Mouse (Mus musculus): ENCODE results near the gene Rbx1.

Gene Rbx1

DNA sequence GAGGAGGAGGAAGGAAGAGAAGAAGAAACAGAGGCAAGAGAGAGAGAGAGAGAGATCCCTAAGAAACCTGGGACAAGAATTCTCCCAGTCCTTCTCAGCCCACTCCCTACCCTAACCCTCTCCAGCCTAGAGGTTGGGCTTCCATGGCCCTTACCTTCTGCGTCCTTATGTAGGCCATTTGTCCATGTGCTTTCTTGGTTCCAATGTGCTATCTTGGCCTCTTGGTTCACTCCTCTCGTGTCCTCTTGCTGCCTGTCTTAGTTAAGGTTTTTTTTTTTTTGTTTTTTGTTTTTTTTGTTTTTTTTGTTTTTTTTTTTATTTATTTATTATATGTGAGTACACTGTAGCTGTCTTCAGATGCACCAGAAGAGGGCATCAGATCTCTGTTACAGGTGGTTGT lies 16.9 kb downstream of the Rbx1 start:
- in situ Hi-C loops (cut with MboI, MseI) = no loop called here

DNA sequence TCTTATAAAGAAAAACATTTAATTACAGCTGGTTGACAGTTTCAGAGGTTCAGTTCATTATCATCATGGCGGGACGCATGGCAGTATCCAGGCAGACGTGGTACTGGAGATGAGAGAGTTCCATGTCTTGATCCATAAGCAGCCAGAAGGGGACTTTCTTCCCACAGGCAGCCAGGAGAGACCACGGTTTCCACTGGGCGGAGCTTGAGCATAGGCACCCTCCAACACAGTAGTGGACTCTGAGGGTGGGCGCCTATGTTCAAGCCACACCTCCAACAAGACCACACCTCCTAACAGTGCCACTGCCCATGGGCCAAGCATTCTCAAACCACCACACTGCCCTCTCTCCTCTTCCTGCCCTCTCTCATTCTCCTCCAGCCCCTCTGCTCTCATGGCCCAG lies 17.6 kb downstream of the Rbx1 start:
- in situ Hi-C loops (cut with MboI, MseI) = no loop called here

DNA sequence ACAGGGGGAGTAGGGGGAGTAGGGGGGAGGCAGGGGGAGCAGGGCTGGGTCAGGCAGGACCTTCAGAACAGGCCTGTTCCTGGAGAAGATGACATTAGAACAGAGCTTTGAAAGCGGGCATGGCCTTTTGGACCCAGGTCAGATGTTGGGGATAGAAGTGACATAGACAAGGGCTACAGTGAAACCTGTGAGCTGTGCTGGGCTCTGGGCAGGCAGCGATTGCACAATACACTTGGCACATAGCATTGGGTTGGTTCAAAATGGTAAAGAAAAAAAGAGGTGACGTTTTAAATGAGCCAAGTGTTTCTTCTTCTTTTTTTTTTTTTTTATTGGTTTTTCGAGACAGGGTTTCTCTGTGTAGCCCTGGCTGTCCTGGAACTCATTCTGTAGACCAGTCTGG lies 19.4 kb downstream of the Rbx1 start:
- in situ Hi-C loops (cut with MboI, MseI) = no loop called here

DNA sequence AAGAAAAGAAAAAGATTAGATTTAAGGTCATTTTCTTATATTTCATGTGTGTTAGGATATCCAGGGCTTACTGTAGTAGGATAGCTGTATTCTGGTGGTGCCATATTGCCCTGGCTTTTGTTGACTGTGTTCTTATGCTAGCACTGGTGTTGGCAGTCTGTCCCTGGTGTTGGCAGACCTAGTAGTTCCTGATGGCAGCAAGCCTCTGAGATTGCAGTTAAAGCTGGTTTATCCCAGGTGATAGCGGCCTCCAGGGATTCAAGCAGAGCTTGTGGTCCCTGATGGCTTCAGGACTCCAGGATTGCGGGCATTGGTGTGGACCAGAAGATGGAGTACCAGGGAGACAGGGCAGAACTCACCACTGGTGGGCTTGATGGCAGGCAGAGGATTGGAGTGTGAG lies 37.4 kb downstream of the Rbx1 start:
- in situ Hi-C loops (cut with MboI, MseI) = no loop called here

DNA sequence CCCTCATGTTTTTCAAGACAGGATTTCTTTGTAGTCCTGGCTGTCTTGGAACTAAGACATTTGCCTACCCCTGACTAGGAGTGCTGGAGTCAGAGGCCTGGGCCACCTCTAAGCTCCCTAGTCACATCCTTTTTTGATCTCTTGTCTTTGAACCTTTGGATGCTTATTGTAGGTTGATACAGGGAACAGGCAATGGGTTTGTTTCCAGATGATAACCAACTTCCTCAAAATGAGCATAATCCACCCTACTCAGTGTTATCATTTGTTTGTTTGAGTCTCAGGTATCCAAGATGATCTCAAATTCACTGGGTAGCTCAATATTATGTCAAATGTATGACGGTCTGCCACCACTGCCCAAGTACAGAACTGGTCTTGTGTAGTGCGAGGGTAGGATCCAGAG lies 37.9 kb downstream of the Rbx1 start:
- in situ Hi-C loops (cut with MboI, MseI) = no loop called here

DNA sequence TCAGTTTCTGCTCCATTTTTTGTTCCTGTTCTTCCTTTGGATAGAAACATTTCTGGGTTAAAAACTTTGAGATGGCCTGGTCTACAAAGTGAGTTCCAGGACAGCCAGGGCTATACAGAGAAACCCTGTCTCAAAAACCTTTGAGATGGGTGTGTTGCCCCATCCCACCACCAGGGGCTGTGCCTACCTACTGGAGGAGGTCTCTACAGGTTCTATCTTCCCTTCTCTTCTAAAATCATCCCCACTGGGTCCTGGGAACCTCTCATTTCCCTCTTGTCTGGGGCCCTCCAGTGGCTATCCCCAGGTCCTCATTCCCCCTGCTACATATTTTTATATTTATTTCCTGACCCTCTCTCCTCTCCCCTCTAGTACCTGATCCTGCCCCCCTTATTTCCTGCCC lies 41.1 kb downstream of the Rbx1 start:
- in situ Hi-C loops (cut with MboI, MseI) = no loop called here

DNA sequence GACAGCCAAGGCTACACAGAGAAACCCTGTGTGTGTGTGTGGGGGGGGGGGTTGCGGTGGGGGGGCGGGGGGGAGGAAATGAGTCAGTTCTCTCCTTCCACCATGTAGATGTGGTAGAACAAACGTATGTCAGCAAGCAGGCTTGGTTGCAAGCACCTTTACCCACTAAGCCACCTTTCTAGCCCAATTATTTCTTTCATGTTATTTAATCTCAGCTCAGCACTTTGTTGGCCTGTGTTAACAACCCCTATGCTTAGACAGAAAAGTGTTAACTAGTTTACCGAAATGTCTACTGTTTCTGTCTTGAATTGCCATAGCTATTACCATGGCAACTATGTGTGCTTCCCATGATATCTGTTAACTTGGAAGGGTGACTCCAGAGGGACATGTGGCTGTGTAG lies 44.5 kb downstream of the Rbx1 start:
- in situ Hi-C loops (cut with MboI, MseI) = no loop called here

DNA sequence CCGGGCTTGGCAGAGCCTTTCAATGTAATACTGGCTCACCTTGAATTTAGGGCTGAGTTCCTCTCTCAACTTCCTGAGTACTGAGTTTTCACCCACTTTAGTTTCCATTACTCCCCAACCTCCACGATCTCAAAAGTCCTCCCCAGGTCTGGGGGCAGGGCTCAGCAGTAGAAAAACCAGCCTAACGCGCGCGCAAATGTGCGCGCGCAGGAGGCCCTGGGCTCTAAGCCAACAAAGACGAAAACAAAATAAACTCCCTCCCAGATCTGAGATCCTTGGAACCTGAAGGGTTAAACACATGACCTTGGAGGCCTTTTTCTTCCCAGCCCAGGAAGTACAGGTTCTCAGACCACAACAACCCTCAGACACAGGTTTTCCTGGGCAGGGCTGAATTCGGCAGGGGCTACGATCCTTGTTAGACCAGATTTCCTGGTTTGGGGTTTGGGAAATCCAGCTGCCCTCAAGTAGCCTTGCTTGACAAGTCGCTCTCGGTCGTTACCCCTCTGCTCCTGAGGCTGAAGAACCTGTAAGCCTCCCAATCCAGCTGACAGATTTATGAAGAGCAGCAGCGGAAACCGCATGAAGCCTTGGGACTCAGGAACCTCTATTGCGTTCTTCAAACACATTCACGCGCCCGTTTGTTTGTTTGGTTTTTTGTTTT lies 45.6 kb downstream of the Rbx1 start:
- in situ Hi-C loops (cut with MboI, MseI) = no loop called here

DNA sequence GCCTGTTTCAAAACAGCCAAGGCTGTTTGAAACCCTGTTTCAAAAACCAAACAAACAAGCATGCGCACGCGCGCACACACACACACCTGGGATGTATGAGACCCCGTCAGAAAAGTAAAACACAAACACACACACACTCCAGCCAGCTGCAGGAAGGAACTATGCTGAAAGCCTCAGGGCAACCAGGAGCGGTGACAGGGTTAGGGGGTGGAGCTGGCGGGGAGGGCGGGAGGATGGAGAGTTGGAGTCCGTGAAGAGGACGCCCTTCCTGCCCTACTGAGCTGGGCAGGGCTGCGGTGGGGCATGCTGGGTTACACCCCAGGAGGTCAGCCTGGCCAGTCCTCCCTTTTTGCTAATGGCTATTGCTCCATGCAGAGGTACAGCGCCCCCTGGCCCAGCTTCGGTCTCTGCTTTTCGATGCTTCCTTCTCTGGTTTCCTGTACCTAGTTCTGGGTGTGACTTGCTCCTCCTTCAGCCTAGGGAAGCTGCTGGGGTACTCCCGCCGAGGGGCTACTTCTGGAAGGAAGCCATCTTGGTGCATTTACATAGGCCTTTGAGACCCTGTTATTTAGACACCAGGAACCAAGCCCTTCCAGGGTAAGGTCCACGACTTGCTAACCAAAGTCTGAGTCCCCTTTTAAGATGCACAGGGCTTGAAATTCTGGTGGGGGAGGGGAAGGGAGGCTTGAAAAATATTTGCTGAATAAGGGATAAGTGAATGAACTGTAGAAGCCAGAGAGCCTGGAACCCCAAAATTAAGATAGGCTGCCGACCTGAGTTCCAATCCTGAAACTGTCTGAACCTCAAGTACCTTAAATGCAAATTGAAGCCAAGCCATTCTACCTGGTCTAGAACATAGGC lies 48.2 kb downstream of the Rbx1 start:
- in situ Hi-C loops (cut with MboI, MseI) = no loop called here

DNA sequence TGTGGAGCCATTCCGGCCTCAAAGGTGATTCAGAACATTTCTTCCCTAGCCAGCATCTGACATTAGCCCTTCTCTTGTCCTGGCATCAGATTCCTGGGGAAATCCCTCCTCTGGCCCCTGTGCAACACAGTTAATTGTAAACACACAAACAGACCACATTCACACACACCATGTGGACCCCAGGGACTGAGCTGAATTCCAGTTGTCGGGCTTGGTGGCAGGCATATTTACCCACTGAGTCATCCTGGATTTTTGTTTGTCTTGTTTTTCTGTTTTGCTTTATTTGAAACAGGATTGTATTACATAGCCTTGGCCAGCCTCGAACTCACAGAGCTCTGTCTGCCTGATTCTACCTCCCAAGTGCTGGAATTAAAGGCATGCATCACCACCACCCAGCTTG lies 49.1 kb downstream of the Rbx1 start:
- in situ Hi-C loops (cut with MboI, MseI) = no loop called here

DNA sequence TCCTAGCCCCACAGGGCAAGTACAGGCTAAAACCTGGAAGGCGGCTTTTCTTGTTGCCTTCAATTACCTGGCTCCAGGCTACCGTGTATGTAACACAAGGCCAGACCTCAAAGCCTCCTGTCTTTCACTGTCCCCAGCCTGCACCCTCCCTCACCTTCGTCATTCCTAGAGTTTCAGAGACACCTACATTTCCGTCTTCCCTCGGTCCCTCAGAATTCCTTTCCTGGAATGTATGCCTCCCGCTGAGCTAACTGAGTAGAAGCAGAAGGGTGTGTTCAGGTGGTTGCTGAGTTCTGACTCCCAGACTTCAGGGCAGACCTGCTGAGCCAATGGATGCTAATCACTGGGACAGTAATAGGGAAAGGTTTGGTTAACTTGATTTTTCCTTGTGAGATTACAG lies 51.9 kb downstream of the Rbx1 start:
- in situ Hi-C loops (cut with MboI, MseI) = no loop called here

DNA sequence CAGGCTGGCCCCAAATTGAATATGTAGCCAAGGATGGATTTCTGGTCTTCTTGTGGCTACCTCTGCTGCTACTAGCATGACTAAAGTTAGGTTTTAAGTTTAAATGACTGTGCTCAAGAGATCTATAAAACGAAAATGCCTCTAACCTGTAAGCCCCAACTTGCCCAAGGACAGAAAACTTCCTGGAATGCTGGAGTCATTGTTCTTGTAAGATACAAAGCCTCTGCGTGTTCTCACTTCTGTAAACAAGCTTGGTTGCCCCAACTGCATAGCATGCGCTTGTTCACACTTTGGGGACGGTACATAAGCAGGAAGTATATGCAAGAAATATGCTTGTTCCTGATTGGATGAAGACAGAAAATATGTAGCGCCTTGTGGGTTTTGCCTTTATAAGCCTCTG lies 52.7 kb downstream of the Rbx1 start:
- in situ Hi-C loops (cut with MboI, MseI) = no loop called here

DNA sequence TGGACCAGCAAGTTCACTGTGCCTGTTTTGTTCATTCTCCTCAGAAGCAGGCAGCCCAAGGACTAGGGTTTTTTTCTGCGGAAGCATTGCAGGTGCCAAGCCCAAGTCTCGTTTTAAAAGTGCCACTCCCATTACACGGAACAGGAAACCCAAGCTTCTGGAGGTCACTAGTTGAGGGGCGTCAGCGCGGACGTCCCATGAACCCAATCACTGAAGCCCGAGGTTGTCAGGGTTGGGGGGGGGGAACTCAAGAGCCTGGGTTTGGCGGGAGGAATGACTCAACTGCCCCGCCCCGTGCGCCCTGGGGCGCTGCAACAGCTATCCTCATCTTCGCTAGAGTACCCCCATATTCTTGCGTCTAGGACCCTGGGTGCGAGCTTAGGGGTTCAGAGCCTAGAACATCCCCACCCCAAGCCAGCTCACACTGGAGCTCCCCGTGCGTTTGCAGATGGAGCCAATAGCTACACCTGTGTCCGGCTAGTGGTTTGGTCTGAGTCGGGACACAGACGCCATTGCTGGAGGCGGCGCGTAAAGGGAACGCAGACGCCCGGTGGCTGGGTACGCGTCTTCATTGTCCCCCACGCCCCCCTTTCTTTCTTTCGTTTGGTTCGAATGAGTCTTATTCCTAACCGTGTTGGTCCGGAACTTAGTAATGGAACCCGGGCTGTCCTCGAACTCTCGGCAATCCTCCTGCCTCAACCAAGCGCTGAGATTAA lies 56.1 kb downstream of the Rbx1 start:
- in situ Hi-C loops (cut with MboI, MseI) = no loop called here

DNA sequence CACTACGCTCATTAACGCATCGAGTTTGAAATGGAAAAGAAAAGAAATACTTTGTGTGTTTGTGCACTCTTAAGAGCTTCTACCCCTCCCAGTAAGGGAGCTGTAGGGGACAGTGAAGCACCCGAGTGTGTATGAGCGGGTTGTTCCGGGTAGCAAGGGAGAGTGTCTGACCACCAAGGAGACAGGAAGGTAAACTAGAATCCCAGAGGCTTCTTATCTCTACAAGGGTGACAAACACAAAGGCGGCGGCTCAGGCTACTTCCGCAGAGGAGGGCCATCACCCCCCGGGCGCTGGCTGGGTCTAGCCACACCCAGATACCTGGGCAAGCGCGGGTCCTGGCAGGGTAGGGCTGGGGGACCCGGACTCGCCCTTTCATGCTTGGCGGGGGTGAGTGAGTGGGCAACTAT lies 56.7 kb downstream of the Rbx1 start:
- in situ Hi-C loops (cut with MboI, MseI) = no loop called here

DNA sequence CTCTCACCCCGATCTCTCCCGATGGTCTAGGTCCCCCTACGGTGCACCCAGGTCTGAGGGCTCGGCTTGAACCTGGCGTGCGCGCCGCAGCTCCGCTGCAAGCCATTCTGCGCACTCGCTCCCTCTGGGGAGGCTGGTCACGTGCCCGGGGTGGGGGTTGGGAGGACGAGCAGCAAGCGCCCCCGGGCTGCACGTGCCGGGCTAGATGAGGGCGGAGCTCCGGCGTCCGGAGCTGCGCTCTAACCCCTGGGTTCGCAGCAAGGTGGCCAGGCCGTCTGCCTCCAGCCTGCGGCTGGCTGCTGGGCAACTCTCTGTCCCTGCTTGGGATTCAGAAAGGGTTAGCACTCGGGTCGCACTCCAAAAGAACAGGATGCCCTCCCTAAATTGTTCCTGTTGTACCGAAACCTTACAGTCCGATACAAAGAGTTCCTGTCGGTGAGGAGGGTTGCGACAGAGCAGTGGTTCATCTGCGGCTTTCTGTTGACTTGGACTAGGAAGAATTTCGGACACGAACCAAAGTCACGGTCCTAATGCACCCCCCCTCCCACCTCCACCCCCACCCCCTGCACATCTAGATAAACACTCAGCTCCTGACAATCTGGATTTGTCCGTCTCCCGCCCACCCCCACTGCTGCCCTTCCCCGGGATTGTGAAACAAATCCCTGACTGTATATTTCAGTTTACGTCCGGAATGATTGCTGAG lies 57.2 kb downstream of the Rbx1 start:
- in situ Hi-C loops (cut with MboI, MseI) = no loop called here

DNA sequence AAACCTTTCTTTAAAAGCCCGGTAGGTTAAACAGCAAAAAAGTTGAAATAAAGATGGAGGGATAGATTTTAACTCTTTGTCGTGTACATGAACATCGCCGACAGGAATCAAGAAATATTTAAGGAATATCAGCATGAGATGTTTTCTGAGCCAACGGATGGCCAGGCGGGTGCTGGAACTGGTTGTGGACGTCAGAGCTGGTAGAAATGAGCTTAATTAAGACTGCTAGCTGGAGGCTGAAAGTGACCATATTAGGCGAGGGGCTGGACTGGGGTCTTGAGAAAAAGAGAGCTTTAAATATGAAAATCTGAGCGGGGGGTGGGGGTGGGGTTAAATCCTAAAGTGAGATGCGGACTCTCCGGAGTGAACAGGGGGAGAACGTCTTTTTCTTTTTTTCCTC lies 57.8 kb downstream of the Rbx1 start:
- in situ Hi-C loops (cut with MboI, MseI) = no loop called here

All from T-helper 2 cell (primary cell).